Mouse (Mus musculus): ENCODE measurements around the gene Hsd3b6. TPM values are rescaled to one million over a fixed set of nuclear protein-coding genes. Genes with fewer than 3 reads are reported as not detected.

The Hsd3b6 gene
- polyA plus RNA-seq (2012; rRNA removed; ENCODE audit: low replicate concordance), result 0.69 TPM in 1 of 2 replicates, not detected in the other

GRCm38 (mm10) chr3:98814101-98814670, at the start of gene Hsd3b6:
TSS of gene Hsd3b6 (minus strand) at chr3:98814443.

GRCm38 (mm10) chr3:98859576-98859975, 45.3 kb upstream of the Hsd3b6 start, which contains the start of gene Hsd3b1:
TSS of gene Hsd3b1 (minus strand) at chr3:98859794.

Other genes starting within 250 kb of the Hsd3b6 start
- 0.09 TPM in 1 of 2 replicates, not detected in the other for gene Gm10681, start 225.6 kb downstream of the Hsd3b6 start, polyA plus RNA-seq (2012; rRNA removed; ENCODE audit: low replicate concordance)
- gene Hsd3b5, start 184.2 kb downstream of the Hsd3b6 start, polyA plus RNA-seq (2012; rRNA removed; ENCODE audit: low replicate concordance), result 0.50 TPM in 1 of 2 replicates, not detected in the other
- 0.11 TPM in 1 of 2 replicates, not detected in the other for gene Hsd3b2, start 89.9 kb downstream of the Hsd3b6 start, polyA plus RNA-seq (2012; rRNA removed; ENCODE audit: low replicate concordance)
- 0.92 TPM in 1 of 2 replicates, not detected in the other for gene Hsd3b3, start 51.3 kb downstream of the Hsd3b6 start, polyA plus RNA-seq (2012; rRNA removed; ENCODE audit: low replicate concordance)
- gene Hsd3b1, start 45.4 kb upstream of the Hsd3b6 start, polyA plus RNA-seq (2012; rRNA removed; ENCODE audit: low replicate concordance), result 0.09 TPM in 1 of 2 replicates, not detected in the other
- gene Hao2, start 78.8 kb upstream of the Hsd3b6 start, polyA plus RNA-seq (2012; rRNA removed; ENCODE audit: low replicate concordance), result not detected in 2 replicates